Mouse (Mus musculus): ENCODE data around the gene Rps2.

DNA sequence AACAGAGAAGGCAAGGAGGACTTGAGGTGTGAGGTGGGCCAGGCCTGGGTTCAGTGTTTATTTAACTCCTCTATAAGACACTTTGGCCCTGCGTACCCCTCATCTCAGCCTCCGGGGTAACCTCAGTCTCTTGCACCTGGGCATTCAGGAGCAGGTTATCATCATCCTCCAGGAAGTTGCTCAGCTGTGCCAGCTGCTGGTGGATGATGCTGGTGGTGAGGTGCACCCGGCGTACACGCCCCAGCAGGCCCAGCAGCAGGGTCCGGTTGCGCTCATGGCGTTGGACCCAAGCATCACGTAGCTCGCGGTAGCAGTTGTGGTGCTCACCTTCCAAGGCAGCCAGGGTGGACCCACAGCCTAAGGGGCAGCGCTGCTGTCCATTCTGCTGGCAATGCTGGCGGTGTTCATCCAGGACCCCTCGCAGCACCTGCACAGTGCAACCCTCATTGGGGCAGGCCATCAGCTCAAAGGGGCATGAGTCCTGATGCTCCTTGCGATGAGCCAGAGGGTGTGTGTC lies 1.7 kb upstream of the Rps2 start:
- no peak for TF ChIP-seq POLR2A (IDR thresholded peaks at IDR 0.05; ENCODE audit: low read depth, low read length)
- TF ChIP-seq CTCF (IDR thresholded peaks at IDR 0.05; ENCODE audit: borderline replicate concordance, insufficient read depth, low read length), result no peak

Data from embryonic fibroblast, embryonic 13.5 days (primary cell).